Mouse (Mus musculus) liver, adult 2 months (tissue): ENCODE data around the gene Scamp4. TPM values are rescaled to one million over a fixed set of nuclear protein-coding genes. Genes with fewer than 3 reads are reported as not detected.

Source experiments
- DNase-seq: peaks from one replicate; pipeline ENCODE4 v3.0.0-alpha.2; 2011; ENCODE audit warnings: low read depth, low spot score; ENCODE audit errors: extremely low read depth
- H3K27ac ChIP-seq: fragments of 200-500 bp; replicated peaks from 2 replicates; pipeline ENCODE4 v1.5.1; 2012; ENCODE audit warnings: low read depth, mild to moderate bottlenecking, control low read depth, inconsistent platforms, low read length; ENCODE audit not compliant: insufficient read depth
- H3K27me3 ChIP-seq: fragments of 200-500 bp; 2 replicates; pipeline ENCODE4 v1.6.1; 2012; ENCODE audit warnings: mild to moderate bottlenecking, moderate library complexity, low read length, inconsistent platforms; ENCODE audit not compliant: control insufficient read depth, insufficient read depth
- H3K36me3 ChIP-seq: fragments of 200-500 bp; 2 replicates; pipeline ENCODE4 v1.6.1; 2012; ENCODE audit warnings: low read length, inconsistent platforms; ENCODE audit not compliant: control insufficient read depth, insufficient read depth
- H3K4me1 ChIP-seq: fragments of 200-500 bp; 2 replicates; pipeline ENCODE4 v1.6.1; 2011; ENCODE audit warnings: low read length; ENCODE audit not compliant: control insufficient read depth, insufficient read depth
- H3K4me3 ChIP-seq: fragments of 200-500 bp; 2 replicates; pipeline ENCODE4 v1.5.1; 2011; ENCODE audit warnings: low read depth, mild to moderate bottlenecking, control low read depth, low read length, moderate library complexity; ENCODE audit not compliant: insufficient read depth
- H3K79me2 ChIP-seq: fragments of 200-500 bp; 2 replicates; pipeline ENCODE4 v1.6.1; 2012; ENCODE audit warnings: inconsistent platforms, mild to moderate bottlenecking, low read length, moderate library complexity; ENCODE audit not compliant: control insufficient read depth, insufficient read depth
- H3K9ac ChIP-seq: fragments of 200-500 bp; 2 replicates; pipeline ENCODE4 v1.6.1; 2012; ENCODE audit warnings: low read depth, mild to moderate bottlenecking, control low read depth, inconsistent platforms, low read length
- CTCF ChIP-seq: fragments of 200-500 bp; IDR thresholded peaks from 2 replicates; pipeline ENCODE4 v1.5.1; 2011; ENCODE audit warnings: low read depth, low read length, control low read depth
- POLR2A ChIP-seq: fragments of 200-500 bp; IDR thresholded peaks from 2 replicates; pipeline ENCODE4 v1.6.1; 2011; ENCODE audit warnings: low read length, control low read depth; ENCODE audit not compliant: insufficient read depth; ENCODE audit errors: extremely low read depth
- WGBS: fragments of 180-500 bp; shearing (Covaris S2); methylation state at CpG from one replicate; pipeline ENCODE4 v1.1.7; 2018; 5-methylcytosine and 5-hydroxymethylcytosine counted together
- polyA plus RNA-seq: library from polyadenylated mRNA; depleted of rRNA; stranded (reverse); fragments of >200 nt; gene quantifications from 2 replicates; pipeline ENCODE4 v1.2.3, GENCODE M21; 2012
- total RNA-seq: library from RNA; depleted of rRNA; stranded (reverse); fragments of >200 nt; gene quantifications from 2 replicates; pipeline ENCODE4 v1.2.3, GENCODE M21; 2014

Scamp4 gene
- total and polyA plus RNA-seq, 2 experiments: 7.6 to 63.2 TPM

GRCm38 (mm10) chr10:80576351-80577194 lies 26.1 kb upstream of the Scamp4 start:
- WGBS: under 1% methylated on average over 90 of the region's 96 CpGs
- no peaks in the 10 kb centered on the region for H3K36me3 ChIP-seq

GRCm38 (mm10) chr10:80577195-80578130 lies 25.2 kb upstream of the Scamp4 start, which contains the start of gene Klf16:
Klf16 (minus strand) TSS chr10:80577321.
- no peaks in the 10 kb centered on the region for H3K36me3 ChIP-seq
- peak; percentile 81 for DNase-seq
- H3K9ac ChIP-seq: peak within 1 kb of the TSS; percentile 94
- peak within 1 kb of the TSS; percentile 96 for H3K27ac ChIP-seq
- no peaks in the 10 kb centered on the region for H3K27me3 ChIP-seq
- under 1% methylated on average over 79 of the region's 97 CpGs for WGBS
- H3K79me2 ChIP-seq: peaks cover 16% of the 10 kb centered on the region
- peak within 1 kb of the TSS; percentile 93 for H3K4me3 ChIP-seq
- H3K4me1 ChIP-seq: peaks cover 9% of the 10 kb centered on the region
- no peak for TF ChIP-seq CTCF
- peak; percentile 37 for TF ChIP-seq POLR2A

More at GRCm38 (mm10) chr10:80576351-80577194, 26.1 kb upstream of the Scamp4 start:
- TF ChIP-seq POLR2A: no peak
- Histone ChIP-seq H3K4me3 (peak overlapping the region; percentile 93), H3K4me1 (peaks cover 9% of the 10 kb centered on the region), H3K79me2 (peaks cover 19% of the 10 kb centered on the region), H3K9ac (peak overlapping the region; percentile 94), H3K27me3 (no peaks in the 10 kb centered on the region), H3K27ac (peak overlapping the region; percentile 60)
- no peak for DNase-seq

DNA sequence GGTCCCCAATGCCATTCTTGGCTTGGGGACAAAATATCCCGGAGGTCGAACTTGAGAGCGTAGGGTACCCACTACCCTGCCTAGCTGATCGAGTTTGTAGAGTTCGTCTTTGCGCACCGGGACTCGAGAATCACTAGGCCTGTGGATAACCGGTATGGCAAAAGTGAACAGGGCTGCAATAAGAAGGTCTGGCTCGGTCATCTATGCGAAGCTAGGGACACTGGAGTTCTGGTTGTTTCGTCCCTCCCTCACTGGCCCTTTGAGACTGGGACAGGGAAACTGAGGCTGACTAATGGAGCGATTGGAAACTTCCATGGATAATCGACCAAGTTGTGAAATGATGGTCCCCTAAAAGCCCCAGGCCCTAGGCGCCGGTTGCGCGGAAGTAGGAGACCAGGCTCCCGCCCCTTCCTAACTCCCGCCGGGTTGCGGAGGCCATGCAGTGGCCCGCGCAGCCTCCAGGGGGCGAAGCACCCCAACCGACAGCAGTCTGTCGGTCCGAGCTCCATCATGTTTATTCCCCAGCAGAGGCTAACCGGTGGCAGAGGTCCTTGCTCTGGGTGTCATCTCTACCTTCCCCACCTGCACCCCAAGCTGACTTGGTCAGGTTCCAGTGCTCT lies 24.4 kb upstream of the Scamp4 start:
- H3K9ac ChIP-seq: peak overlapping the region; percentile 44
- DNase-seq: peak; percentile 60
- no peaks in the 10 kb centered on the region for H3K36me3 ChIP-seq
- WGBS: under 1% methylated on average over 29 of the region's 29 CpGs
- H3K27ac ChIP-seq: peak overlapping the region; percentile 66
- TF ChIP-seq POLR2A: no peak
- TF ChIP-seq CTCF: peak; percentile 93
- H3K4me1 ChIP-seq: peaks cover 9% of the 10 kb centered on the region
- H3K4me3 ChIP-seq: peak overlapping the region; percentile 83
- peaks cover 16% of the 10 kb centered on the region for H3K79me2 ChIP-seq
- H3K27me3 ChIP-seq: no peaks in the 10 kb centered on the region

GRCm38 (mm10) chr10:80578911-80579310 lies 23.8 kb upstream of the Scamp4 start:
- TF ChIP-seq CTCF: peak; percentile 63
- no peak for TF ChIP-seq POLR2A
- WGBS: 7% methylated on average over 8 of the region's 8 CpGs
- peak; percentile 78 for DNase-seq
- Histone ChIP-seq H3K4me1 (peaks cover 11% of the 10 kb centered on the region), H3K27me3 (no peaks in the 10 kb centered on the region), H3K36me3 (no peaks in the 10 kb centered on the region), H3K79me2 (peaks cover 16% of the 10 kb centered on the region), H3K9ac (peak overlapping the region; percentile 48), H3K4me3 (no peak overlapping the region), H3K27ac (peak overlapping the region; percentile 7)

DNA sequence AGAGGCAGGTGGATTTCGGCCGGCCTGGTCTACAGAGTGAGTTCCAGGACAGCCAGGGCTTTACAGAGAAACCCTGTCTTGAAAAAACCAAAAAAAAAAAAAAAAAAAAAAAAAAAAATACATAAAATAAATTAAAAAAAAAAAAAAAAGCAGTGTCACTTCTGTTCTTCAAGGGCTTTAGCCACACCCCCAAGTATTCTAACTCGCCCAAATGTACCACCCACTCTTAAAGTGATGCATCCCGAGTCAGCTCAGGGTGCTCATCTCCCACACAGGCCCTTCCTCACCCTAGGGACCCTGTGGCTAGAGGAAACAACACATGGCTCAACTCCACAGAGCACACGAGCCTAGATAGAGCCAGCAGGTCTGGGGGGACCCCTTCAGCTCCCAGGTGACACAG lies 19.6 kb upstream of the Scamp4 start:
- TF ChIP-seq CTCF (no peak), POLR2A (no peak)
- Histone ChIP-seq H3K36me3 (no peaks in the 10 kb centered on the region), H3K79me2 (peaks cover 23% of the 10 kb centered on the region), H3K27me3 (no peaks in the 10 kb centered on the region), H3K4me3 (no peak overlapping the region), H3K9ac (no peak overlapping the region), H3K27ac (no peak overlapping the region), H3K4me1 (peaks cover 21% of the 10 kb centered on the region)
- 85% methylated on average over 5 of the region's 5 CpGs for WGBS
- DNase-seq: no peak
